Mouse (Mus musculus): ENCODE results near the gene Nlrp14. TPM values are rescaled to one million over a fixed set of nuclear protein-coding genes. Genes with fewer than 3 reads are reported as not detected.
A peak's percentile ranks its signal among the peaks of the same experiment; 100 is the strongest.

The Nlrp14 gene
- total and polyA plus RNA-seq, 3 experiments = not detected

DNA sequence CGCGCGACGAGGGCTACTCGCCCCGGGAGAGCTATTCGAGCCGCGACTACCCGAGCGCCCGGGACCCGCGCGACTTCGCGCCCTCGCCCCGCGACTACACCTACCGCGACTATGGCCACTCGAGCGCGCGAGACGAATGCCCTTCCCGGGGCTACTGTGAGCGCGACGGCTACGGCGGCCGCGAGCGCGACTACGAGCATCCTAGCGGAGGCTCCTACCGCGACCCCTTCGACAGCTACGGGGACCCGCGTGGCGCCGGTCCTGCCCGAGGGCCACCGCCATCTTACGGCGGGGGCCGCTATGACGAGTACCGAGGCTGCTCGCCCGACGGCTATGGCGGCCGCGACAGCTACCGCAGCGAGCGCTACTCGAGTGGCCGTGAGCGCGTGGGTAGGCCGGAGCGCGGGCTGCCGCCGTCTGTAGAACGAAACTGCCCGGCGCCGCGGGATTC lies 43.4 kb downstream of the Nlrp14 start:
- H3K9ac ChIP-seq (ENCODE audit: control insufficient read depth, low read depth, low read length, poor library complexity, severe bottlenecking) = no peak overlapping the region
- no peaks in the 10 kb centered on the region for H3K9me3 ChIP-seq (replicated peaks; ENCODE audit: insufficient read depth, low read length)
- H3K4me3 ChIP-seq (ENCODE audit: control insufficient read depth in 1 of 2, insufficient read depth in 1 of 2, low read depth in 2 of 2, low read length in 2 of 2) = no peak overlapping the region

DNA sequence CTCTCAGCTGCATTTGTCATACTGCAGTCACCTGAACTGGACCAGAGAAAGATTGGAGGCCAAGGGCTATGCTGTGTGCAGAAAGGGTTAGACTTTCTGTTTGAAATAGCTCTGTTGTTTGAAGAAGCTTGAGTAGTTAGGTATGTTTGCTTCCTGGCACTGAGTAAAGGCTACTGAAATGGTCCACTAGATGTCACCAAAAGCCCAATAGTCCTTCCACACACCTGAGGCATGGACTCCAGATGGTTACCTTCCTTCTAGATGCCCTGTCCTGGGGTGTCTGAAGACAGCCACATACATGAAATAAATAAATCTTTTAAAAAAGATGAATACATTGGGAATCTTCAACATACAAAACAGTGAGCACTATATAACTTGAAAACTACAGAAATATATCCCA lies 48.9 kb downstream of the Nlrp14 start:
- no peak overlapping the region for H3K27ac ChIP-seq (ENCODE audit: control insufficient read depth, low read depth, low read length)
- no peak for DNase-seq (ENCODE audit: low read depth, low spot score)
- no peaks in the 10 kb centered on the region for H3K79me2 ChIP-seq (ENCODE audit: control insufficient read depth, insufficient read depth, low read length, poor library complexity)
- H3K4me1 ChIP-seq (ENCODE audit: control insufficient read depth in 1 of 2, insufficient read depth in 2 of 2, low read length in 2 of 2) = no peaks in the 10 kb centered on the region
- no peak overlapping the region for H3K9ac ChIP-seq (ENCODE audit: control insufficient read depth, low read depth, low read length, poor library complexity, severe bottlenecking)
- no peak overlapping the region for H3K4me3 ChIP-seq (ENCODE audit: control insufficient read depth in 1 of 2, insufficient read depth in 1 of 2, low read depth in 2 of 2, low read length in 2 of 2)
- H3K9me3 ChIP-seq (replicated peaks; ENCODE audit: insufficient read depth, low read length) = no peaks in the 10 kb centered on the region
- no peaks in the 10 kb centered on the region for H3K36me3 ChIP-seq (ENCODE audit: control insufficient read depth in 1 of 2, insufficient read depth in 2 of 2, low read length in 2 of 2)
- TF ChIP-seq NRF1 (IDR thresholded peaks at IDR 0.05; ENCODE audit: insufficient read depth, low read depth, low read length, poor library complexity, severe bottlenecking) (no peak), JUND (IDR thresholded peaks at IDR 0.05; ENCODE audit: low read depth, low read length) (no peak), CTCF (IDR thresholded peaks at IDR 0.05 in 2 of 3, conservative IDR thresholded peaks at IDR 0.05 in 1 of 3; ENCODE audit: control insufficient read depth in 1 of 3, insufficient read depth in 1 of 3, low read depth in 2 of 3, low read length in 3 of 3, poor library complexity in 1 of 3, severe bottlenecking in 1 of 3) (no peak)
- no peaks in the 10 kb centered on the region for H3K27me3 ChIP-seq (ENCODE audit: control insufficient read depth in 1 of 2, insufficient read depth in 2 of 2, low read length in 2 of 2)

More for the DNA sequence above, 43.4 kb downstream of the Nlrp14 start:
- no peak for DNase-seq (ENCODE audit: low read depth, low spot score)
- Histone ChIP-seq H3K4me1 (ENCODE audit: control insufficient read depth in 1 of 2, insufficient read depth in 2 of 2, low read length in 2 of 2) (no peaks in the 10 kb centered on the region), H3K79me2 (ENCODE audit: control insufficient read depth, insufficient read depth, low read length, poor library complexity) (no peaks in the 10 kb centered on the region), H3K36me3 (ENCODE audit: control insufficient read depth in 1 of 2, insufficient read depth in 2 of 2, low read length in 2 of 2) (no peaks in the 10 kb centered on the region), H3K27me3 (ENCODE audit: control insufficient read depth in 1 of 2, insufficient read depth in 2 of 2, low read length in 2 of 2) (no peaks in the 10 kb centered on the region), H3K27ac (ENCODE audit: control insufficient read depth, low read depth, low read length) (no peak overlapping the region)
- TF ChIP-seq ETS1 (IDR thresholded peaks at IDR 0.05; ENCODE audit: low read depth, low read length) = no peak
- TF ChIP-seq RCOR1 (IDR thresholded peaks at IDR 0.05; ENCODE audit: low read depth, low read length) = no peak
- TF ChIP-seq BHLHE40 (IDR thresholded peaks at IDR 0.05; ENCODE audit: borderline replicate concordance, low read depth, low read length) = no peak
- no peak for TF ChIP-seq NELFE (IDR thresholded peaks at IDR 0.05; ENCODE audit: low read depth, low read length)
- TF ChIP-seq SIN3A (IDR thresholded peaks at IDR 0.05; ENCODE audit: low read length) = no peak
- TF ChIP-seq NRF1 (IDR thresholded peaks at IDR 0.05; ENCODE audit: insufficient read depth, low read depth, low read length, poor library complexity, severe bottlenecking) = no peak
- TF ChIP-seq ZNF384 (IDR thresholded peaks at IDR 0.05; ENCODE audit: low read depth, low read length) = no peak
- TF ChIP-seq MYC (IDR thresholded peaks at IDR 0.05; ENCODE audit: low read depth, low read length) = no peak
- no peak for TF ChIP-seq USF1 (IDR thresholded peaks at IDR 0.05; ENCODE audit: low read depth, low read length)
- no peak for TF ChIP-seq POLR2AphosphoS2 (IDR thresholded peaks at IDR 0.05; ENCODE audit: low read length)
- no peak for TF ChIP-seq POLR2A (IDR thresholded peaks at IDR 0.05; ENCODE audit: control insufficient read depth in 1 of 2, insufficient read depth in 1 of 2, low read depth in 1 of 2, low read length in 2 of 2, poor library complexity in 1 of 2)
- TF ChIP-seq USF2 (IDR thresholded peaks at IDR 0.05; ENCODE audit: borderline replicate concordance in 1 of 2, insufficient read depth in 1 of 2, low read depth in 1 of 2, low read length in 2 of 2) = no peak
- no peak for TF ChIP-seq RAD21 (IDR thresholded peaks at IDR 0.05; ENCODE audit: low read depth, low read length)

DNA sequence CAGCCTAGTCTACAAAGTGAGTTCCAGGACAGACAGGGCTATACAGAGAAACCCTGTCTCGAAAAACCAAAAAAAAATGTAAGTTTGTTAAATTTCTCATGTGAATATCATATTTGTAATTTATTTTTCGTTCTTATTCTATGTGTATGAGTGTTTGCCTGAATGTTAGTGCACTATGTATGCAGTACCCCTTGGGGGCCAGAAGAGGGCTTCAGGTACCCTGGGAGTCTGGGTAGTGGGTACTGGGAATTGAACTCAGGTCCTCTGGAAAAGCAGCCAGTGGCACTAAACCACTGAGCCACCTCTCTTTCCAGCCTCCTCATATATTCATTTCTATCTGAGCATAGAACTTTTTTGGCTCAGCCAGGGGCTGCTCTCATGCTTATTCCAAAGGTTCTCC lies 50.1 kb downstream of the Nlrp14 start:
- Histone ChIP-seq H3K36me3 (ENCODE audit: control insufficient read depth in 1 of 2, insufficient read depth in 2 of 2, low read length in 2 of 2) (no peaks in the 10 kb centered on the region), H3K27ac (ENCODE audit: control insufficient read depth, low read depth, low read length) (no peak overlapping the region), H3K4me1 (ENCODE audit: control insufficient read depth in 1 of 2, insufficient read depth in 2 of 2, low read length in 2 of 2) (no peaks in the 10 kb centered on the region), H3K79me2 (ENCODE audit: control insufficient read depth, insufficient read depth, low read length, poor library complexity) (no peaks in the 10 kb centered on the region), H3K9ac (ENCODE audit: control insufficient read depth, low read depth, low read length, poor library complexity, severe bottlenecking) (no peak overlapping the region), H3K4me3 (ENCODE audit: control insufficient read depth in 1 of 2, insufficient read depth in 1 of 2, low read depth in 2 of 2, low read length in 2 of 2) (no peak overlapping the region), H3K27me3 (ENCODE audit: control insufficient read depth in 1 of 2, insufficient read depth in 2 of 2, low read length in 2 of 2) (no peaks in the 10 kb centered on the region), H3K9me3 (replicated peaks; ENCODE audit: insufficient read depth, low read length) (no peaks in the 10 kb centered on the region)
- no peak for DNase-seq (ENCODE audit: low read depth, low spot score)
- TF ChIP-seq SMC3 (IDR thresholded peaks at IDR 0.05; ENCODE audit: low read depth, low read length) (0 out of 2 replicates have a peak, but pooled peaks have one; percentile 13), CTCF (IDR thresholded peaks at IDR 0.05 in 2 of 3, conservative IDR thresholded peaks at IDR 0.05 in 1 of 3; ENCODE audit: control insufficient read depth in 1 of 3, insufficient read depth in 1 of 3, low read depth in 2 of 3, low read length in 3 of 3, poor library complexity in 1 of 3, severe bottlenecking in 1 of 3) (peak in 1 of 3 experiments; percentile 13; a peak in 1 of 6 replicates), RAD21 (IDR thresholded peaks at IDR 0.05; ENCODE audit: low read depth, low read length) (no peak), GABPA (IDR thresholded peaks at IDR 0.05; ENCODE audit: low read depth, low read length) (no peak)

Measured in MEL (cell line).